Mouse (Mus musculus) liver, embryonic 14.5 days (tissue): ENCODE results near the gene BC030867.

Experiments
- CTCF ChIP-seq: IDR thresholded peaks from 2 replicates; pipeline ENCODE4 v1.5.1; 2016; ENCODE audit warnings: antibody characterized with exemption, low read depth, control low read depth
- EP300 ChIP-seq: IDR thresholded peaks from 2 replicates; pipeline ENCODE4 v1.6.1; 2016; ENCODE audit warnings: antibody characterized with exemption, low read depth

DNA sequence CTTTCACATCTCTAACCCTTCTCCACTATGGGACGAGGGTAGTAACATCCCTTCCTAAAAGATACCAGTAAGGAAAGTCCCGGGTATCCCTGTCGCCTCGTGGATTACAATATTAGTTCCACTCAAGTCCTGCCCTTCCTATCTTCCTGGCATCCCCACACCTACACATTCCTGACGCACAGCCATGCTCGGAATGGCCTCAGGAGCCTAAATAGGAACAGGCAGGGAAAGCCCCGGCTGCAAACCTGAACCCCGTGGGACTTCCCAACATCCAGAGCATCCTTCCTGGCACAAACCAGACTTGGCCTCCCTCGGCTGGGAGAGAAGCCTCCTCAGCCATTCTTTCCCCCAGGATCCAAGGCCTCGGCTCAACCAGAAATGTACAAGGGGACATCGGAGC, 33.2 kb upstream of the BC030867 start:
- no peak for TF ChIP-seq CTCF
- TF ChIP-seq EP300 = no peak
